Mouse (Mus musculus) limb, embryonic 14.5 days (tissue): Measurements from ENCODE around the gene Ogg1. TPM values are rescaled to one million over a fixed set of nuclear protein-coding genes. Genes with fewer than 3 reads are reported as not detected.

Experiments
- ATAC-seq: fragments of 200-750 bp; cut with Nextera tagmentation; 2 replicates; pipeline ENCODE4 v1.8.0; 2017; ENCODE audit warnings: low read depth, moderate number of reproducible peaks, moderate TSS enrichment; ENCODE audit not compliant: low FRiP score
- DNase-seq: peaks from one replicate; pipeline ENCODE4 v3.0.0-alpha.2; 2015; ENCODE audit warnings: low spot score
- H3K27ac ChIP-seq: fragments of 300-500 bp; sonication (generic); replicated peaks from 2 replicates; pipeline ENCODE4 v1.5.1; 2014; ENCODE audit warnings: low read depth, mild to moderate bottlenecking, low read length, moderate library complexity, mixed read lengths
- H3K27me3 ChIP-seq: fragments of 300-500 bp; sonication (generic); 2 replicates; pipeline ENCODE4 v1.6.1; 2014; ENCODE audit warnings: low read length, mixed read lengths; ENCODE audit not compliant: control insufficient read depth, insufficient read depth
- H3K36me3 ChIP-seq: fragments of 300-500 bp; sonication (generic); 2 replicates; pipeline ENCODE4 v1.6.1; 2014; ENCODE audit warnings: mild to moderate bottlenecking, low read length, moderate library complexity, mixed read lengths; ENCODE audit not compliant: control insufficient read depth, insufficient read depth
- H3K4me1 ChIP-seq: fragments of 300-500 bp; sonication (generic); 2 replicates; pipeline ENCODE4 v1.6.1; 2014; ENCODE audit warnings: antibody characterized with exemption, low read length, mixed read lengths; ENCODE audit not compliant: control insufficient read depth, insufficient read depth
- H3K4me2 ChIP-seq: fragments of 300-500 bp; sonication (generic); replicated peaks from 2 replicates; pipeline ENCODE4 v1.6.1; 2014; ENCODE audit warnings: low read depth, mild to moderate bottlenecking, low read length, moderate library complexity; ENCODE audit not compliant: severe bottlenecking
- H3K4me3 ChIP-seq: fragments of 300-500 bp; sonication (generic); replicated peaks from 2 replicates; pipeline ENCODE4 v1.5.1; 2014; ENCODE audit warnings: low read length
- H3K9ac ChIP-seq: fragments of 300-500 bp; sonication (generic); 2 replicates; pipeline ENCODE4 v1.6.1; 2014; ENCODE audit warnings: mild to moderate bottlenecking, low read depth, low read length, moderate library complexity; ENCODE audit not compliant: severe bottlenecking
- H3K9me3 ChIP-seq: fragments of 300-500 bp; sonication (generic); 2 replicates; pipeline ENCODE4 v1.6.1; 2016; ENCODE audit warnings: low read length; ENCODE audit not compliant: control insufficient read depth
- POLR2A ChIP-seq: fragments of 200-500 bp; IDR thresholded peaks from 2 replicates; pipeline ENCODE4 v1.8.0; 2012; ENCODE audit warnings: inconsistent platforms, mild to moderate bottlenecking, moderate library complexity, borderline replicate concordance; ENCODE audit not compliant: insufficient read depth, insufficient read length; ENCODE audit errors: extremely low read depth
- WGBS: fragments of 180-500 bp; shearing (Covaris S2); extraction: QIAGEN DNeasy Blood & Tissue Kit; methylation state at CpG from one replicate; pipeline ENCODE4 v1.1.7; 2014; 5-methylcytosine and 5-hydroxymethylcytosine counted together
- polyA plus RNA-seq, 2 experiments: library from polyadenylated mRNA; depleted of rRNA in 1 of 2; stranded (reverse) in 1 of 2; unstranded in 1 of 2; fragments of >200 nt; fragmentation: Nextera tagmentation in 1 of 2; extraction: Ambion mirVana in 1 of 2; gene quantifications; 2 replicates each; pipeline versions ENCODE4 v1.2.1 to v1.2.3; 2012 to 2014

The Ogg1 gene
- polyA plus RNA-seq, 2 experiments, result 11.1 to 22.6 TPM

DNA sequence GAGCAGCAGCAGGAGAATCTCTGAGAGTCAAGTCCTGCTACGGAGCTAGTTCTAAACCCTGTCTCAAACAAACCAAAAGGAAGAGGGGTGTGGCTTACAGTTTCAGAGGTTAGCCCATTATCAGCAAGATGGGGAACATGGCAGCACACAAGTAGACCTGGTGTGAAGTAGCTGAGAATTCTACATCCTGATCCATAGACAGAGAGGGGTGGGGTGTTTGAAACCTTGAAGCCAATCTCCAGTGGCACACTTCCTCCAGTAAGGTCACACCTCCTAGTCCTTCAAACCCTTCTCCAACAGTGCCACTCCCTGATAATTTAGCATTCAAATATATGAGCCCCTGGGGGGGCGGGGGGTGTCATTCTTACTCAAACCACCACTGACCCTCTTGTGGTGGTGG, 30.7 kb upstream of the Ogg1 start:
- Histone ChIP-seq H3K27me3 (no peaks in the 10 kb centered on the region), H3K27ac (no peak overlapping the region), H3K9me3 (no peaks in the 10 kb centered on the region), H3K4me2 (no peak overlapping the region), H3K4me1 (no peaks in the 10 kb centered on the region), H3K4me3 (no peak overlapping the region), H3K9ac (no peak overlapping the region), H3K36me3 (no peaks in the 10 kb centered on the region)
- DNase-seq (no peak), ATAC-seq (no peak)
- no peak for TF ChIP-seq POLR2A
- 74% methylated on average over 2 of the region's 2 CpGs for WGBS

DNA sequence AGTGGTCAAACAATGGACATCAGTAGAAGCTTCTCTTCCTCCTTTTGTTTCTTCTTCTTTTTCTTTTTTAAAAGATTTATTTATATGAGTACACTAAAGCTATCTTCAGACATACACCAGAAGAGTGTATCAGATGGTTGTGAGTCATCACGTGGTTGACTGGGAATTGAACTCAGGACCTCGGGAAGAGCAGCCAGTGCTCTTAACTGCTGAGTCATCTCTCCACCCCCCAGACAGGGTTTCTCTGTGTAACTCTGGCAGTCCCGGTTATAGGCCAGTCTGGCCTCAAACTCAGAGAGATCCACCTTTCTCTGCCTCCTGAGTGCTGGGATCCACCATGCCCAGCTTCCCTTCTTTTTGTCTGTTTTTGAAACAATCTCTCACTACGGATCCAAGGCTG, 30.1 kb upstream of the Ogg1 start:
- Histone ChIP-seq H3K9me3 (no peaks in the 10 kb centered on the region), H3K4me3 (no peak overlapping the region), H3K27ac (no peak overlapping the region), H3K27me3 (no peaks in the 10 kb centered on the region), H3K4me1 (no peaks in the 10 kb centered on the region), H3K36me3 (no peaks in the 10 kb centered on the region), H3K9ac (no peak overlapping the region), H3K4me2 (no peak overlapping the region)
- DNase-seq, result no peak
- no peak for ATAC-seq
- 71% methylated on average over 4 of the region's 4 CpGs for WGBS
- TF ChIP-seq POLR2A, result no peak

DNA sequence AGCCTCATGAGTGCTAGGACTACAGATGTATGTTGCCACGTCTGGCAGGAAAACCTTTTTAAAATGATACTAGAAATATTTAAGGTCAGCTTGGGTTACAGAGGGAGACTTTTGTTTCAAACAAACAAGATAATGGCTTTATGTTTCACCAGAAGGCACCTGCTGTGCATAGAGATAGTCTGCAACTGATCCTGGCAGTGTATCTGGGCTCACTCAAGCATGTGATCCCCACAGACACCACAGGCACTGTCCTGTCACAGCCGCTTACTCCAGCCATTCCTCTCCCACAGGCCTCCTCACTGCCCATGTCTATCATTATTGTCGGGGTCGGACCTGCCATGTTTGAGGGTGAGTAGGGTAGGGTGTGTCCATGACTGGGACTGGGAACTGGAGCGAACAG, 25.4 kb upstream of the Ogg1 start:
- Histone ChIP-seq H3K4me2 (no peak overlapping the region), H3K4me3 (no peak overlapping the region), H3K4me1 (0 out of 2 replicates have a peak, but pooled peaks cover 3% of the 10 kb centered on the region), H3K27ac (no peak overlapping the region), H3K36me3 (no peaks in the 10 kb centered on the region), H3K9me3 (no peaks in the 10 kb centered on the region), H3K27me3 (no peaks in the 10 kb centered on the region), H3K9ac (no peak overlapping the region)
- DNase-seq, result no peak
- ATAC-seq, result no peak
- no peak for TF ChIP-seq POLR2A
- WGBS, result 84% methylated on average over 5 of the region's 5 CpGs

DNA sequence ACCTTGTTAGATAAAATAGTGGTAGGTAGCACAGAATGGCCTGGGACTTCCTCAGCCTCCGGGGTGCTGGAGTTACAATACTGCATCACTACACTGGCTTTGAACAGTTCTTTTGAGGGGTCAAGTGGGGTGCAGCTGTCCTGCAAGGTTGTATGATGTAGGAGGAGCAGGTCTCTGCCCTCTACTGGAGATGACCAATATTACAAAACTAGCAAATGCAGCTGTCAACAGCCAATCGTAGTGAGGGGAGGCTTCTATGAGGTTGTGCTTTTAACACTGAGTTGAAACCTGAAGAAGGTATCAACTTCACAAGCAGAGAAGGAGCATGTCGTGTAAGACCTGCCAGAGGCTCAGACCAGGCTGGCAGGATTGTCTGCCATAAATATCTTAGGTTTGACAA, 24.5 kb upstream of the Ogg1 start:
- no peak overlapping the region for H3K9ac ChIP-seq
- H3K27me3 ChIP-seq, result no peaks in the 10 kb centered on the region
- no peak overlapping the region for H3K4me3 ChIP-seq
- H3K4me2 ChIP-seq, result no peak overlapping the region
- ATAC-seq (no peak), DNase-seq (peak; percentile 60)
- no peak for TF ChIP-seq POLR2A
- no peaks in the 10 kb centered on the region for H3K9me3 ChIP-seq
- H3K4me1 ChIP-seq, result 0 out of 2 replicates have a peak, but pooled peaks cover 3% of the 10 kb centered on the region
- H3K36me3 ChIP-seq, result no peaks in the 10 kb centered on the region
- WGBS, result 23% methylated on average over 3 of the region's 3 CpGs
- no peak overlapping the region for H3K27ac ChIP-seq

DNA sequence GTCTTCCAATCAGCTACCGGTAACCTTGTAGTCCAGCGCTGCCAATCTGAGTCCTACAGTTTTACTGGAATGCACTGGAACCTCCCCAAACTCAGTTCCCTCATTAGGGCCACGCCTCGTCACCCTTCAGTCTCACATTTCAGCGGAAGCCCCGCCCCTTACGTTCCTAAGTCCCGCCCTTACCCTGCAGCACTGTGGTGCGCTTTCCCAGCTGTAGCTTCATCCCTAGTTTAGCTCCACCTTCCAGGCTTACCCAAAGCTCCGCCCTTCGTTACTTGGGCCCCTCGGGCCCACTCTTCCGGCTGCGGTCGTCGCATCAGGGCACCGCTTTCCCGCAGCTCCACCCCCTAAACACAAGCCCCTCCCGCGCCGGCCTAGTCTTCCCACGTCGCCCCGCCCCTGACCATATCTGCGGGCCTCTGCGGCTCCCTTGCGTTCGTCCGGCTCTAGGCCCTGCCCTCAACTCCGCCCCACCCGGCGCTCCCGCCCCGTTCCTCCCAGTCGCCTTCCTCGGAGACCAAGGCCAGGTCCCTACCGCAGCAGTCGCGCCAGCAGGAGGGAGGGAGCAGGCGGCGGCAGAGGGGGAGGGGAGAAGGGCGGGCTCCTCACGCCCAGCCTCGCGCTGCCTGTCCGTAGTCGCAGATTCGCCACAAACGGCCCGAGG, 20.3 kb upstream of the Ogg1 start:
- no peak for TF ChIP-seq POLR2A
- Histone ChIP-seq H3K9ac (peak overlapping the region; percentile 92), H3K4me3 (peak overlapping the region; percentile 95), H3K27me3 (no peaks in the 10 kb centered on the region), H3K4me1 (peaks cover 14% of the 10 kb centered on the region), H3K4me2 (peak overlapping the region; percentile 95), H3K9me3 (no peaks in the 10 kb centered on the region), H3K36me3 (peaks cover 17% of the 10 kb centered on the region), H3K27ac (peak overlapping the region; percentile 99)
- ATAC-seq (peak; percentile 97), DNase-seq (peak; percentile 99)
- WGBS, result under 1% methylated on average over 42 of the region's 50 CpGs
